Mouse (Mus musculus) gastrocnemius, postnatal 36 days (tissue): ENCODE results near the gene Spef1. TPM values are rescaled to one million over a fixed set of nuclear protein-coding genes. Genes with fewer than 3 reads are reported as not detected.
A peak's percentile ranks its signal among the peaks of the same experiment; 100 is the strongest.

Experiments
- DNase-seq, 2 experiments: peaks; one replicate each; pipeline ENCODE4 v3.0.0; 2022
- intact Hi-C: fragments of 180-260 bp; cut with DNase I; formaldehyde crosslinking; loops from one replicate; pipeline ENCODE4 v1.15.1; 2025
- total RNA-seq, 2 experiments: library from RNA; stranded (reverse); gene quantifications; 2 replicates each; pipeline ENCODE4 v1.2.3; 2021

Gene Spef1
- total RNA-seq, 2 experiments from 2014 or later = 1.2 to 2.0 TPM

DNA sequence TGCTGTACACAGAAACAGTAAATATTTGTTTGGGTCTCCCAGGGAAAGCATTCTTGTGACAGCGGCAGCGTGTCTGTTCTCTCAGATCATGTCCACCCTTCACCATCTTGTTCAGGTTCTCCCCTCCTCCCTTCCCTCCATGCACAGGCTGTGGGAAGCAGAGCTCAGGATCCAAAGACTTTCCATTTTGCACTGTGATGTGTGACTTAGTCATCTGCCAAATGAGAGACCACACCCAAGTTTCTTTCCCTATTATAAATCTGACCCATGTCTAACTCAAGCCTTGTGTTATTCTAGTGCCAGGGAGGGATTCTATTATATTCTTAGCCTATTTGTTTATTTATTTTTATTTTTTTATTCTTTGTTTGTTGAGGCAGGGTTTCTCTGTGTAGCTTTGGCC lies 21.3 kb upstream of the Spef1 start:
- intact Hi-C loops = no loop called here
- DNase-seq = no peak

- intact Hi-C loops = no loop called here
- DNase-seq = no peak
These were observed 19.7 kb upstream of the Spef1 start, which contains the start of gene Ap5s1 for GRCm38 (mm10) chr2:131206778-131207177. Ap5s1 (plus strand) TSS chr2:131207078.

DNA sequence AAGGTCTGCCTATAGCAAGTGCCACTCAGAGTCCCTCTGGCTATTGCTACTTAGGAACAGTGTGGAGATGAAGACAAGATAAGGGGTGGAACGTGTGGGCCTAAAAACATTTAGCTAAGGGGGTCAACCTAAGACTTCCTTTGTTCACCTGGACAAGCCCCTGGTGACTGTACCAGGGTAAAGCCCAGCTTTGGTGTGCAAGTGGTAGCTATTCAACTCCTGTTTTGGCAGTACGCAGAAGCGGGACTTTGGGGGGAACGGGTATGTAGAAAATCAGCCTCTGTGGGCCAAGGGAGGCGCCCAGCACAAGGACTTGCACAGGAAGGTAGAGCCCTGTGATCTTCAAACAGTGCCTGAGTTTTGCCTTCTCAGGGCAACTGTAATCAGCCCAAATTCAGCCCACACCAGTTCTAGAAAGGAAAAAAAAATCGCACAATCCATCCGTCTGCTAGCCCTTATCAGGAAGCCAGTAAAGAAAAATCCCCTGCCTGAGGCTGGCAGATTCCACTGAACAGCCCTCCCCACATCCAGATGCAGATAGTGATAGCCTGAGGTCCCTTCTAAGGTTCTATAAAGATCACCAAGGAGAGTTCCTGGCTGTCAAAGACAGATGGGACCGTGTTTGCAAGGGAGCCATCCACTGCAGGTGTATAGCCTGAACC lies 18.6 kb upstream of the Spef1 start:
- intact Hi-C loops = loop anchor here (2.0 kb wide), 1 partner anchor 25 kb away; the partner anchor contains the start of gene Cenpb
- no peak for DNase-seq

DNA sequence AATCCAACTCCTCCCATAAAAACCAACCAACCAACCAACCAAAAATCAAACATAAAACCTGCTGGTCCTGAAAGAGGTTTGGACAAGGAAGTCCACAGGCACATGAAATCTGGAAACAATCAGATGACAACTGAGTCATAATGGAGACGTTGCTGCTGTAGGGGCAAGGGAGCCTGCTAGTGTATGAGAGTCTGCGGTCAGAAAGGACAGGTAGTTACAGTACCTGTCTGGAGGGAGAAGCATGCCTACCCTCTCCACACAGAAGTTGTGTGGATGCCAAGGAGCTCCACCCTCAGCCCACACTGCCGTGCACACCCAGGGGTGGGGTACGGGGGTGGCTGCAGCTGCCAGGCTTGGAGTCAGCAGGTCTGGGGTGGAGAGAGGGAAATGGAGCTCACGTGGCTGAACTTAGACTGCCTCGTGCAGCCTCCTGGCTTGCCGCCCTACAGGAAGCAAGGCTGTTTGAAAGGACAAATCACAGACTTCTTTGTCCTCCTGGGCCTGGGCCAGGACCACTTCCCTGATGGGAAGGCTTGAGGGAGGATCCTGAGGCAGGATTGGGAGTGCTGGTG lies 17.4 kb upstream of the Spef1 start:
- peak; percentile 96 to 97 for DNase-seq
- intact Hi-C loops = loop anchor here (2.0 kb wide), 1 partner anchor 24 kb away; the partner anchor contains the start of gene Cenpb

- no peak for DNase-seq
- intact Hi-C loops = loop anchor here (2.0 kb wide), 1 partner anchor 23 kb away; the partner anchor contains the start of gene Cenpb
These were observed 16.8 kb upstream of the Spef1 start for GRCm38 (mm10) chr2:131203816-131204409.

DNA sequence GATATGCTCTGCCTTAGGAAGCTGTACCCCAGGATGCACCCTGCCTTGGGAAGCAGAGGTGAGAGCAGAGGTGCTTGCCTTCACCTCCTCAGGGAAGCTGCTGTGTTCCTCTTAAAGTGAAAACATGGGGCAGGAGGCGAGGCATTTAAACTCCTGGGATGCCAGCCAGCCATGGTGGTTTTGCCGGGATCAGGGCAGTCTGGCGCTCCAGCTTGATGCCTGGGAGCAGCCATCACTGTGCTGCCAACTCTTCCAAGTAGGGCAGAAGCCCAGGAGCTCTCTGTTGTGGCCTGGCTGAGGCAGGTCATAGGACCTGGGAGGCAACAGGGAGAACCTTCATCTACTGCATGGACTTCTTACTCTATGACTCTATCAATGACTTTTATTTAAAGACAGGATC lies 14.2 kb upstream of the Spef1 start:
- DNase-seq = no peak
- intact Hi-C loops = no loop called here

DNA sequence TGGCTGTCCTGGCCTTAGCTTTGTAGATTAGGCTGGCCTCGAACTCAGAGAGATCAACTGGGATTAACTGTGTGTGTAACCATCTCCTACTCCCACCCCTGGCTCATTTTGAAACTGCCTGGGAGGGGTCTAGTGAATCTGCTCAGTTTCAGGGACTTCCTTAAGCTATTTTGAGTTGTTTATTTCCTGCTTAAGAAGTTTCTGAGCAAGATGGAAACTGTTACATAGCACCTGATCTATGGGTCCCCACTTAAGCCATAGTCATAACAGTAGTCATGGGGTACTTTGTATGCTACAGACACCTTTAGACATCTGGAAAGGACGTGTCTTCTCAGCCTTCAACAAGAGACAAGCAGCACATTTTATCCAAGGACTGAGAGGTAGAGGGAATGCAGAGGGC lies 13.6 kb upstream of the Spef1 start:
- intact Hi-C loops = no loop called here

DNA sequence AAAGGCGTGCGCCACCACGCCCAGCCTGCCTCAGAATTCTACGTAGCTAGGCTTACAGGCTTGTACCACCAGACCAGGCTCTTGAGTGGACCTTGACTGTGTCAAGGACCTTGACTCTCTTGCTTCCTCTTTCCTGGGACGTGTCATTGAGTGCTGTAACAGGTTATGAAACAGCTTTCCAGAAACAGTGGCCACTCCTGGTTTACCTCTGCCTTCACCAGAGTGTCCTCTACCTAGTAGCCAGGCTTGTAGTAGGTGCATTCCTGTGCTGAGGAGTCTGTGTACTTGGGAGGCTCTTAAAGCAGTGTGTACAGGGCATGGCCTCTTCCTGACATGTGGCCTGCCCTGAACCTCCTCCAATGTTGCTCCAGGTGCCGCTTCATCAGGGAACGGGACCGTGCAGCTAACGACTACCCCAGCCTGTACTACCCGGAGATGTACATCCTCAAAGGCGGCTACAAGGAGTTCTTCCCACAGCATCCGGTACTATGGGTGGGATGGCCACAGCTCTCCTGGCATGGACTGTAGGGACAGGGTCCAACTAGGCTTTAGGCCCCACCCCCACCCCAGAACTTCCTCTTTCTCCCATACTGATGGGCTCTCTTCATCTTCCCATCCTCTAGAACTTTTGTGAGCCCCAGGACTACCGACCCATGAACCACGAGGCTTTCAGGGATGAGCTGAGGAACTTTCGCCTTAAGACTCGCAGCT lies 9.7 kb upstream of the Spef1 start:
- no peak for DNase-seq
- intact Hi-C loops = no loop called here

More for the DNA sequence above, 13.6 kb upstream of the Spef1 start:
- no peak for DNase-seq

DNA sequence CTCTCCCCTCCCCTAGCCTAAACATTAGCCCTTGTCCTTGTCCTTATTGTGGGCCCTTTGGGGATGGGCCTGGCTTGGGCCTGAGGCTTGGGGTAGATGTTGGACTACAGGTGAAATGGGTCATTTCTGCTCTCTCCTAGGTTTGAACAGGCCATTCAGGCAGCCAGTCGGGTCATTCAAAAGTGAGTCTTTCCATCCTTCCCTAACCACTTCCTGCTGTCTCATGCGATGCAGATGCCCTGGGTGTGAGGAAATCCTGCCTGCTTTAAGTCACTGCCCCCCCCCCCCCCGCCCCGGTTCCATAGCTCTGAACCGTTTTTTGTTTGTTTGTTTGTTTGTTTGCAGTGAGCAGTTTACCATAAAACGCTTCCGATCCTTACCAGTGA lies 3.9 kb upstream of the Spef1 start:
- intact Hi-C loops = no loop called here

GRCm38 (mm10) chr2:131190344-131191004 lies 3.4 kb upstream of the Spef1 start:
- DNase-seq = no peak

More for the DNA sequence above, 3.9 kb upstream of the Spef1 start:
- DNase-seq = no peak

GRCm38 (mm10) chr2:131189521-131190309 lies 2.6 kb upstream of the Spef1 start:
- DNase-seq = no peak
- intact Hi-C loops = no loop called here

More at GRCm38 (mm10) chr2:131190344-131191004, 3.4 kb upstream of the Spef1 start:
- intact Hi-C loops = no loop called here

DNA sequence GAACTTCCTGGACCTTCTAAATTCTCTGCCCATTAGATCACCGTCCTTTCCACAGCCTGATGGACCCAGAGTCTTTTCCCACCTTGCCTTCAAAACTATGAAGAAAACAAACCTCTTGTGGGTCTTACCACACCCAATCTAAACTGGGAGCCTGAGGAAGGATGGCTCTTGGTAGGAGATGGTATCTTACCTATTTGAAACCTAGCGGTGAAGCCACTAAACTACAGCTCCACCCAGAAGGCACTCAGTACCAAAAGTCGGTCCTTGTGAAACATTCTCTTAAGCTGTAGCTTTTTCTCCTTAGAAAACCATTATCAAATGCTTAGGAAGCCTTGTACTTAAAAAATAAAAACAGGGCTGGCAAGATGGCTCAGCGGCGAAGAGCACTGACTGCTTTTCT lies 1.2 kb upstream of the Spef1 start:
- intact Hi-C loops = no loop called here
- no peak for DNase-seq

DNA sequence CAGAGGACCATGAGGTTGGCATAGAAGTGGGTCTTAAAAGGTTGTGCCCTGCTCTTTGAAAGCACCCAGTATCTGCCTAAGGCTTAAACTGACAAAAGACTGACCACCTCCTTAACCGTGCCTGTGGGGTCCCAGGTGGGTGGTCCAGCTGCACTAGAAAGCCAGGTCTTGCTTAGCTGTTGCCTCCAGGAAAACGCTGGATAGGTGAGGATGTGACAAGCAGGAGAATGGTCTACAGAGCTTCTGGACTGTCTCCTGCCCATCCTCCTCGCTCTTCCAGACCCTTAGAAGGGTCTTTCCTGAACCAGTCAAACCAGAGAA lies 480 bp upstream of the Spef1 start:
- no peak for DNase-seq

GRCm38 (mm10) chr2:131186343-131186742 lies 739 bp downstream of the Spef1 start:
- intact Hi-C loops = no loop called here
- DNase-seq = no peak

More for the DNA sequence above, 480 bp upstream of the Spef1 start:
- intact Hi-C loops = no loop called here

GRCm38 (mm10) chr2:131179990-131180587 lies 7.0 kb downstream of the Spef1 start, which contains the start of gene Cenpb:
Cenpb (minus strand) TSS chr2:131180067.
- intact Hi-C loops = loop anchor here (2.0 to 5.0 kb wide), 2 partner anchors 25 to 72 kb away; no protein-coding TSS in a partner anchor
- DNase-seq = peak; percentile 76 to 82

DNA sequence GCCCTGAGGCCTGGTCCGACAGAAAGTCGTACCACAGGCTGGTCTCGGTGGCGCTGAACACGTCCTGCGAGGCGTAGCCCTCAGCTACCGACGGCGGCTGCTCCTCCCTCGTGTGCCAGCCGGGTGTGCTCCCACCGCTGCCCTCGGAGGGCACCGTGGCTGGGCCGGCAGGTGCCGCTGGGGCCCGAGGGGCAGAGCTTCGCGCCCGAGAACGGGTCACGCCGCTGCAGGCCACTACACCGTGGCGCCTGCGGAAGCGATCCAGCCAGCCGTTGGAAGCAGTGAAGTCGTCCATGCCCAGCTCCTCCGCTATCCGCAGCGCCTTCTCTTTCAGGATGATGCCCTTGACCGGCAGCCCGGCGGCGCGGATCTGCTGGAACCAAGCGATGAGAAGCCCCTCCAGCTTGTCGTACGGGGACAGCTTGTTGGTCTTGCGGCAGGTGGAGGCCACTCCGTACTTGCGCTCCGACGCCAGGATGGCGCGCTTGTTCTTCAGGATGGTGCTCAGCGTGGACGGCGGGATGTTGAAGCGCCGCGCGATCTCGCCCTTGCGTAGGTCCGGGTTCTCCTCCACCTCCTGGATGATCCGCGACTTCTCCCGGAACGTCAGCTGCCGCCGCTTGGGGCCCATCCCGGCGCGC lies 7.7 kb downstream of the Spef1 start:
- intact Hi-C loops = loop anchor here (5.0 kb wide), 1 partner anchor 73 kb away; no protein-coding TSS in a partner anchor
- peak in 1 of 2 experiments; percentile 61 for DNase-seq

DNA sequence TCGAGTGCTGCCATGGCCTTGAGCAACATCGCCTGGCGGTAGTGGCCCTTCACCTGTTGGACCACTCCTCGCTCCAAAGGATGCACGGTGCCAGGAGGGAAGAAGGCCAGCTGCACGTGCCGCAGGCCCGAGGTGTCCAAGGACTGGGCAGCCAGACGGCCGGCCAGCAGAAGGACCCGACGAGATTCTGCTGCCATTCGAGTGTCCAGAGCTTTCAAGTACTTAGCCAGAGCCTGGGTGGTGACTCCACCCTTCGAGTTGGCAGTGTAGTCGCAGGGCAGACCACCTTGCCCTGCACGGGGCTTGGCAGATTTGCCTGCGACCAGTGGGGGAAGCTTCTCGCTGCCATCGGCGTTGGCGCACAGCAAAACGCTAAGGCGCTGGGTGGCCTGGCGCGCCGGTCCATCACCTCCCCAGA lies 8.2 kb downstream of the Spef1 start:
- intact Hi-C loops = loop anchor here (5.0 kb wide), 1 partner anchor 73 kb away; no protein-coding TSS in a partner anchor
- peak in 1 of 2 experiments; percentile 31 for DNase-seq

DNA sequence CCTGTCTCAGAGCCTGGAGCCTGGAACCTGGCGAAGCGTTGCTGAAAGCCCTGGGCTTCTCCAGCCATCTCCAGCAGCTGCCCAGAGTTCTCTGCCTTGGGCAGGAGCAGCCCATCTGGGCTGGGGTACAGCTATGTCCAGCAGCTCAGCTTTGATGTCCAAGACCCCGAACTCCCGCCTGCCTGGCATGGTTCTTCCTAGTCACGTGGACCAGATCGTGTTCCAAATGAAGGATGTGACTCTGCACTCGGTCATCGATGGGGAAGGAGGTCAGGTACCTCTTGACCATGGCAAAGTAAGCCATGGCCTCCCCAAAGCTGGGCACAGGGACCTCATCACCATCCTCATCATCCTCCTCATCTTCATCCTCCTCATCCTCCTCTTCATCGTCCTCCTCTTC lies 9.2 kb downstream of the Spef1 start:
- DNase-seq = no peak
- intact Hi-C loops = loop anchor here (5.0 kb wide), 1 partner anchor 74 kb away; no protein-coding TSS in a partner anchor
